Mouse (Mus musculus) cerebellum, adult 11 months (tissue): ENCODE measurements at regions not wholly inside any gene's neighbourhood (a gene's known extent, or its start where the extent isn't known, plus 50 kb on each side); places are given as distances from the start of the nearest gene placed in this dataset.

Experiments
- DNase-seq: peaks from one replicate; pipeline ENCODE4 v3.0.0; 2022

GRCm38 (mm10) chr10:7267106-7267505 is 55.1 kb upstream of the Cnksr3 start:
- DNase-seq, result no peak

GRCm38 (mm10) chr10:7265412-7265811 is 53.4 kb upstream of the Cnksr3 start:
- no peak for DNase-seq

- DNase-seq, result no peak
These were observed 52.7 kb upstream of the Cnksr3 start for GRCm38 (mm10) chr10:7264721-7265120.
